Mouse (Mus musculus) left cerebral cortex, postnatal 36 days (tissue): ENCODE measurements around the gene Cdh13. TPM values are rescaled to one million over a fixed set of nuclear protein-coding genes. Genes with fewer than 3 reads are reported as not detected.

Experiments used
- DNase-seq, 2 experiments: peaks; one replicate each; pipeline ENCODE4 v3.0.0; 2021 to 2022; ENCODE audit warnings: low spot score in 2 of 2, mixed read lengths in 1 of 2
- intact Hi-C: fragments of 180-260 bp; cut with DNase I; formaldehyde crosslinking; loops from one replicate; pipeline ENCODE4 v1.15.1; 2025
- total RNA-seq, 2 experiments: library from RNA; stranded (reverse); gene quantifications; 2 replicates each; pipeline ENCODE4 v1.2.3; 2021

Cdh13 gene
- total RNA-seq, 2 experiments from 2014 or later: 78.4 to 85.3 TPM

DNA sequence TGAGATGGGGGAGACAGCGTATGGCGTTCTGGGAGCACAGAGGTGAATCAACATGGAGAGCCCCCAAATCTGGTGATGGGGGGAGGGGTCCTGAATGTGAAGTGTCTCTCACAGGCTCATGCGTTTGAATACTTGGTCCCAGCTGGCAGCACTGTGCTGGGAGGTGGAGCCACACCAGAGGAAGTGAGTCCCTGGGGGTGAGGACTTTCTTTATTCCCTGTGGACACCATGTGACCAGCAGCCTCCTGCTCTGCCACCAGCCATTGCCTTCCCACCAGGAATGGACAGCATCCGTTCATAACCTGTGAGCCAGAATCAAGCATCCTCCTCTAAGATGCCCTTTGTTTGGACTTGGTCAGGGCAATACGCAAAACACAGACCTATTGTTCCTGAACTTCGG lies 788.8 kb downstream of the Cdh13 start:
- intact Hi-C loops: no loop called here
- DNase-seq: no peak

- DNase-seq: no peak
- intact Hi-C loops: no loop called here
Observed at GRCm38 (mm10) chr8:119085022-119085421, 801.5 kb downstream of the Cdh13 start.

DNA sequence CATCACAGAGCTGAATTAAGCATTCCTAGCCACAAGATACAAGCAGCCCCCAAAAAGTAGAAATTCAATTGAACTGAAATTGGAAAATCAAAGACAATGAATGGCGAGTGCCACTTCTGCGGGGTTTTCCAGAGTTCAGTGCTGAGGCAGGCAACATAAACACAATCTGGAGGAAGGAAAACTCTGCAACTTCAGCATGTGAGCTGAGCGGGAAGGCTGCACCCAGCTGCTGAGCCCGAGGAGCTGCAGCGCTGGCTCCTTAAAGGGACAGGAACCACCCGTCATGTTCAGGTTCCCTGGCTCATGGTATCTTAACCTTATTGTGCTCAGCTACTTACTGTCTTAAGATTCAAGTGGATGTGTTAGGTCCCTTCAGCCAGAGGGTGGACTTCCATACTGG lies 814.7 kb downstream of the Cdh13 start:
- intact Hi-C loops: no loop called here
- DNase-seq: no peak

GRCm38 (mm10) chr8:119102871-119103270 lies 819.3 kb downstream of the Cdh13 start:
- intact Hi-C loops: no loop called here
- no peak for DNase-seq

GRCm38 (mm10) chr8:119109655-119110054 lies 826.1 kb downstream of the Cdh13 start:
- intact Hi-C loops: no loop called here
- DNase-seq: no peak

DNA sequence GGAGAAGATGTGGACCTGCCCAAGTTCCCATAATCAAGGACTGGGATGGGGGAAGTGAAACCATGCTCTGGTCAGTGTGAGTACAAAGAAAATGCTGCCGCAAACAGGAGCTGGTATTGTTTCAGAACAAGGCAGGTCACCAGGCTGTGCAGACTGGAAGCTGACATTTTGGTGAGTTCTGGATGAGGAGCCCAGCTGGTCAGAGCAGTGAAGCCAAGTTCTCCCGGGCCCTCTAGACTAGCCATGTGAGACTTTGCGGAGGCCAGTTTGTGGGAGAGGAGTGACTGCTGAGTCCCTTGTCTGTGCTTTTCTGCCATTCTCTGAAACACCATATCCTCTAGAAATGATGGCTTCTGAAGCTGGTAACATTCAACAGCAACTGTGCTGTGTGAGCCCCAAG lies 829.3 kb downstream of the Cdh13 start:
- intact Hi-C loops: no loop called here
- no peak for DNase-seq

DNA sequence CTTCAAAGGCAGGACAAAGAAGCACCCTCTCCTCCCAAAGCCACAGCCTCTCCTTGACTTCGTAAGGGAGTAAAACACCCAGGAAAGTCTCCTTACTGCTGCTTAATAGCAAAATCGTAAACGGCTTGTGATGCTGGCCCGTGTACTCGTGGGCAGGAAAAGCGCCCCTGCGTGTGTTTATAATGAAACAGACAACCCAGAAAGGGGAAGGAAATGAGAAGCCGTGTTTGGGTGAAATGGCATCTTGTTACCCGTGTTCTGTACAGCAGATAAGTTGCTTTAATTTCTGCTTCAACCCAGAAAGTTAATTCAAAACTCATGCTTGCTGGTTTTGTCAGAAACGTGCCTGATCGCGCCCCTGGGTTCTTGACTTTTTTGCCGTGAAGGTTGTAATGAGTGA lies 837.7 kb downstream of the Cdh13 start:
- no peak for DNase-seq
- intact Hi-C loops: no loop called here

DNA sequence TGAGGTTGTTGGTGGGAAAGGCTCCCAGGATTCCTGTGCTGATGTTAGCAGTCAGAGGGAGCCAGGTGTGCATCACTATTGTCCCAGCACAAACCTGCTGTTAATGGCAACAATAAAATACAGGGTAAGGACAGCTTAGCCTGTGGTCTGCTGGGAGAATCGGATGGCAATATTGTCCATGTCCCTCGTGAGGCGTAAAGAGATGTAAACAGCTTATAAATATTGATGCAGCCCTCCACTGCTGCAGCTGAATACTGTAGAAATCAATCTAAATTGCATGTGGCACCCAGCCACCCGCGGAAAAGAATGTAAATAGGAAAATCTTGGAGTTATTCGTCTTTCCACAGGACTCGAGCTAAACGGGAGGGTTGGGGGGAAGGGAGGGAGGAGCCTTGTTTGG lies 844.3 kb downstream of the Cdh13 start:
- intact Hi-C loops: no loop called here
- DNase-seq: no peak

GRCm38 (mm10) chr8:119128266-119128665 lies 844.7 kb downstream of the Cdh13 start:
- intact Hi-C loops: no loop called here
- no peak for DNase-seq

DNA sequence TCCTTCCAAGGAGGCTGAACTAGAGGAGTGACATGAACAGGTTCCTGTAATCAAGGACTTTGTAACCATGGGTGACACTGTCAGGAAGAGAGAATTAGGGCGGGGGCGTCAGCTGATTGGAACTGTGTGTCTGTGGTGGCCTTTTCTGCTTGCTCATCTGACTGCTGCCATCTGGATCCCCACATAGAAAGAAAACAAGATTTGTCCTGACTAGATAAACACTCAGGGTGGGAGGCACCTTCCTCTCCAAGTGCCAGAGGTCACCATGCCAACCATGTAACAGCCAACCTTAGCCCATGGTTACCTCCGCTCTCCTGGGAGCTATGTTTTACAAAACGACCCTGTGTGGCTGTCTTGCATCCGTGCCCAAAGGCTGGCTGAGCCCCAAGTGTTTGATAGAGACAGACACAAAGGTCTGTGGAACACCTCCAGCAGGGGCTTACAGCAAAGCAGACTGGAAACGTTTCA lies 873.0 kb downstream of the Cdh13 start:
- intact Hi-C loops: no loop called here
- no peak for DNase-seq

GRCm38 (mm10) chr8:119158628-119159027 lies 875.1 kb downstream of the Cdh13 start:
- DNase-seq: peak; percentile 9 to 17
- intact Hi-C loops: no loop called here

- intact Hi-C loops: no loop called here
- DNase-seq: no peak
Observed at GRCm38 (mm10) chr8:119159794-119160193, 876.3 kb downstream of the Cdh13 start.

- no peak for DNase-seq
- intact Hi-C loops: no loop called here
Observed at GRCm38 (mm10) chr8:119164076-119164475, 880.5 kb downstream of the Cdh13 start.

GRCm38 (mm10) chr8:119177226-119177935 lies 893.8 kb downstream of the Cdh13 start:
- no peak for DNase-seq
- intact Hi-C loops: no loop called here

- DNase-seq: no peak
- intact Hi-C loops: no loop called here
Observed at GRCm38 (mm10) chr8:119180626-119181025, 897.1 kb downstream of the Cdh13 start.

DNA sequence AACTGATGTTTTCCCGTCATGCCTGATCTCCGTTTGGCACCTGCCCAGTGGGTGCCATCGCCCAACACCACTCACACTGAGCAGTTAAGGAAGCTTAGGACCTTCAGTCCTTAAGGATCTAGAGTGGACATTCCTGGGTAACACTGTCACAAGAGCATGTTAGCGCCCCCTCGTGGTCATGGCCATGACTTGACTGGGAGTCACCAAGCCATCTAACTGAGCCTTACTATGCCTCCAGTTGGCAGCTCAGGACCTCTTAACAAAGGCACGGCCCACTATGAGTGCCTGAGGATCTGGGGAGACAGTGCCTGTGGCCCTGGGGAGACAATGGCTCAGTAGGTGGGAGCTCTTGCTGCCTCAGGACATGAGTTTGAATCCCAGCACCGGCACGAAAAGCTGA lies 912.2 kb downstream of the Cdh13 start:
- no peak for DNase-seq

GRCm38 (mm10) chr8:119196486-119197150 lies 913.1 kb downstream of the Cdh13 start:
- DNase-seq: peak; percentile 60 to 63
- intact Hi-C loops: no loop called here

More for the DNA sequence above, 912.2 kb downstream of the Cdh13 start:
- intact Hi-C loops: no loop called here

GRCm38 (mm10) chr8:119208567-119208966 lies 925.0 kb downstream of the Cdh13 start:
- DNase-seq: no peak
- intact Hi-C loops: no loop called here

DNA sequence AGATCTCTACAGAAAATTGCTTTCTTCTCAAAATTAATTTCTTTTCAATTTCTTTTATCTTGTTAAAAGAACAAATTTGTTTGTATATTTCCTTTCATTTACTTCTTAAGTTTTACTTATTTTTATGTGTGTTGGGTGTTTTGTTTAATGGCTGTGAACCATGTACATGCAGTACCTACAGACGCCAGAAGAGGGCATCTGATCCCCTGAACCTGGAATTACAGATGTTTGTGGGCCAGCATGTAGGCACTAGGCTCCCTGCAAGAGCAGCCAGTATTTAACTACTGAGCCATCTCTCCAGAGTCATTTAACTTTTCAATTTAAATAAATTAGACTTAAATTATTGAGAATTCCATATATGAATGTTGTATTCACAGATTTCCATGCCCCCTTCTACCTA lies 941.0 kb downstream of the Cdh13 start:
- DNase-seq: peak in 1 of 2 experiments; percentile 31
- intact Hi-C loops: loop anchor here (5.0 kb wide), 1 partner anchor 73 kb away; no protein-coding TSS in a partner anchor

GRCm38 (mm10) chr8:119245181-119245580 lies 961.6 kb downstream of the Cdh13 start:
- intact Hi-C loops: no loop called here
- DNase-seq: no peak

DNA sequence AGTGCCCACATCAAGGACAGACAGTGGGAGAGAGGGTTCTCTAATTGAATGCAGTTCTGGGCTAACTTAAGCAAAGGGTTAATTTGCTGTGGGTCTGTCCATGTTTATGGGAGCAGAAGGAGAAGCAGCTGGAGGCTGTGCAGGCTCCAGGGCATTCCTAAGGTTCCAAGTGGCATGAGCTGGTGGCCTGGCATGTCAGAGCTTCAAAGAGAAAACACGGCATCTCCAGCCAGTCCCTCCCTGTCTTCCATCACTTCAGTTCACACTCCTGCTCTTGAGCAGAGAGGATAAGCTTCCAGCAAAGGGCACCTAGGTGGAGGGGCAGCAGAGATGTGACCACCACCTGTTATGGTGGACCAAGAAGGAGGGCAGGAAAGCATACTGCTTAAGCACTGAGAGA lies 962.1 kb downstream of the Cdh13 start:
- intact Hi-C loops: no loop called here
- no peak for DNase-seq
